Mouse (Mus musculus) forebrain, embryonic 11.5 days (tissue): Measurements from ENCODE around the gene Nucb2. TPM values are rescaled to one million over a fixed set of nuclear protein-coding genes. Genes with fewer than 3 reads are reported as not detected.
A peak's percentile ranks its signal among the peaks of the same experiment; 100 is the strongest.

Experiments used
- ATAC-seq: fragments of 200-750 bp; cut with Nextera tagmentation; replicated peaks from 2 replicates; pipeline ENCODE4 v1.8.0; 2017; ENCODE audit warnings: moderate TSS enrichment; ENCODE audit not compliant: low FRiP score
- DNase-seq: peaks from one replicate; pipeline ENCODE4 v3.0.0-alpha.2; 2017; ENCODE audit warnings: low spot score
- H3K27ac ChIP-seq: fragments of 300-500 bp; sonication (generic); 2 replicates; pipeline ENCODE4 v1.5.1; 2014; ENCODE audit warnings: low read depth, low read length
- H3K27me3 ChIP-seq: fragments of 300-500 bp; sonication (generic); 2 replicates; pipeline ENCODE4 v1.6.1; 2014; ENCODE audit warnings: mild to moderate bottlenecking, low read length, mixed read lengths; ENCODE audit not compliant: control insufficient read depth, insufficient read depth
- H3K36me3 ChIP-seq: fragments of 300-500 bp; sonication (generic); 2 replicates; pipeline ENCODE4 v1.6.1; 2014; ENCODE audit warnings: mild to moderate bottlenecking, low read length, moderate library complexity, mixed read lengths; ENCODE audit not compliant: control insufficient read depth, insufficient read depth
- H3K4me1 ChIP-seq: fragments of 300-500 bp; sonication (generic); replicated peaks from 2 replicates; pipeline ENCODE4 v1.6.1; 2014; ENCODE audit warnings: low read length, mixed read lengths; ENCODE audit not compliant: control insufficient read depth, insufficient read depth
- H3K4me2 ChIP-seq: fragments of 300-500 bp; sonication (generic); 2 replicates; pipeline ENCODE4 v1.6.1; 2014; ENCODE audit warnings: low read depth, mild to moderate bottlenecking, low read length, moderate library complexity, mixed read lengths; ENCODE audit not compliant: severe bottlenecking
- H3K4me3 ChIP-seq: fragments of 300-500 bp; sonication (generic); 2 replicates; pipeline ENCODE4 v1.5.1; 2014; ENCODE audit warnings: low read depth, low read length
- H3K9ac ChIP-seq: fragments of 300-500 bp; sonication (generic); 2 replicates; pipeline ENCODE4 v1.6.1; 2014; ENCODE audit warnings: low read length
- H3K9me3 ChIP-seq: fragments of 300-500 bp; sonication (generic); 2 replicates; pipeline ENCODE4 v1.6.1; 2016; ENCODE audit warnings: low read length, mixed read lengths; ENCODE audit not compliant: control insufficient read depth
- WGBS: fragments of 180-500 bp; shearing (Covaris S2); extraction: QIAGEN DNeasy Blood & Tissue Kit; methylation state at CpG from one replicate; pipeline ENCODE4 v1.1.7; 2014; 5-methylcytosine and 5-hydroxymethylcytosine counted together
- polyA plus RNA-seq: library from polyadenylated mRNA; unstranded; fragments of >200 nt; fragmentation: Nextera tagmentation; extraction: Ambion mirVana; gene quantifications from 2 replicates; pipeline ENCODE4 v1.2.1, GENCODE M21; 2014

Gene Nucb2
- polyA plus RNA-seq, 1 experiment from 2014 or later, result 15.8 TPM

DNA sequence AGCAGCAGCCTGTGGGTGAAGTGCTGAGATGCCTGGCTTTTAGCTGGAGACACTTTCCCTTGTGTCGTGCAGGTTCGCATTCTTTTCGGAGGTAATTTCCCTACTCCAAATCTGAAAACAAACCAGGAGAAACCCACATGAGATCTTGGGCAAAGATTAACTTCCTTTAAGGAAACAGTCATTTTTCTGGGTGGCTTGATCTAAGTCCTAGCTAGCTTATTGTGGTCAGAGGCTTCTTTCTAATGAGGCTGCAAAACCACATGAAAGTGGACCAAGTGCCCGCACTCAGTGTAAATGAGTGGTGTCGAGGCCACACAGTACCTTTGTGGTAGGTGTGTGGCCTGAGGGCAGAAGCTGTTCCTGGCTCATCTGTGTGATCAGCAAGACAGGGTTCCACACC is 20.0 kb upstream of the Nucb2 start:
- Histone ChIP-seq H3K9me3 (no peaks in the 10 kb centered on the region), H3K9ac (no peak overlapping the region), H3K27ac (no peak overlapping the region), H3K4me2 (no peak overlapping the region), H3K4me1 (no peaks in the 10 kb centered on the region), H3K36me3 (no peaks in the 10 kb centered on the region), H3K27me3 (no peaks in the 10 kb centered on the region), H3K4me3 (no peak overlapping the region)
- no peak for ATAC-seq
- DNase-seq, result no peak
- WGBS, result 89% methylated on average over 5 of the region's 5 CpGs

DNA sequence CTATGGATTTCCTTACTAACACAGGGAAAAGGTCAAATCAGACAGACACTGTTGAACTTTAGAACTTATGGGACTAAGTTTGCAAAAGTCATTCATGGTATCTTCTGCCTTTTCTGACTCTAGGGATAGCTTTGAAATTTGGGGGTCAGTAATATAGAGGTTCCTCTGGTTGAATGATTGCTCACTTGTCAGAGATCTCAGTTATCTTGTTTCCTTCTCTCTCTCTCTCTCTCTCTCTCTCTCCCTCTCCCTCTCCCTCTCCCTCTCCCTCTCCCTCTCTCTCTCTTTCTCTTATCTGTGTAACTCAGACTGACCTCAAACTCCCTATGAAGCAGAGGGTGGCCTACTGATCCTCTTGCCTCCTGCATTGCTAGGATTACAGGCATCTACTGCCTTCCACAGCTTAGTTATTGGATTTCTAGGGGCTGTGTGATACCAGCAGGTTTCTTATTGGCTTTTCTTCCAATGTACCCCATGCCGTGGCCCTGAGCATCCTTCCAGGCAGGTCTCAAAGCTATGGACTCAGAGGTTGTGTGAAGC is 19.0 kb upstream of the Nucb2 start:
- H3K27me3 ChIP-seq, result no peaks in the 10 kb centered on the region
- no peaks in the 10 kb centered on the region for H3K9me3 ChIP-seq
- H3K27ac ChIP-seq, result no peak overlapping the region
- 76% methylated on average over 1 of the region's 1 CpGs for WGBS
- H3K36me3 ChIP-seq, result no peaks in the 10 kb centered on the region
- no peak overlapping the region for H3K9ac ChIP-seq
- H3K4me2 ChIP-seq, result no peak overlapping the region
- H3K4me3 ChIP-seq, result no peak overlapping the region
- DNase-seq (no peak), ATAC-seq (no peak)
- no peaks in the 10 kb centered on the region for H3K4me1 ChIP-seq

DNA sequence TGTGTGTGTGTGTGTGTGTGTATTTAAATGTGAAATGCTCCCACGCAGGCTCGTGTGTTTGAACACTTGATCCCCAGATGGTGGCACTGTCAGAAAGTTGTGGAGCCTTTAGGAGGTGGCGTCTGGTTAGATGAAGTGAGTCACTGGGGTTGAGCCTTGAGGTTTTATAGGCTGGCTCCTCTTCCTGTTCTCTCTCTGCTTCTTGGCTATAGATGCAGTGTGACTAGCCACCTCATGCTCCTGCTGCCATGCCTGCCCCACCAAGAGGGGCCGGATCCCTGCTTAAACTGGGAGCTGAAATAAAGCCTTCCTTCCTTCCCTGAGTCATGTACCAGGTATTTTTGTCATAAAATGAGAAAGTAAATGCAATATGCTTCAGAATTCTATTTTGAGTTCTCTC is 13.1 kb upstream of the Nucb2 start:
- DNase-seq (no peak), ATAC-seq (no peak)
- H3K4me2 ChIP-seq, result no peak overlapping the region
- H3K36me3 ChIP-seq, result no peaks in the 10 kb centered on the region
- no peaks in the 10 kb centered on the region for H3K27me3 ChIP-seq
- no peak overlapping the region for H3K4me3 ChIP-seq
- H3K27ac ChIP-seq, result no peak overlapping the region
- 85% methylated on average over 4 of the region's 4 CpGs for WGBS
- no peaks in the 10 kb centered on the region for H3K4me1 ChIP-seq
- no peak overlapping the region for H3K9ac ChIP-seq
- no peaks in the 10 kb centered on the region for H3K9me3 ChIP-seq

DNA sequence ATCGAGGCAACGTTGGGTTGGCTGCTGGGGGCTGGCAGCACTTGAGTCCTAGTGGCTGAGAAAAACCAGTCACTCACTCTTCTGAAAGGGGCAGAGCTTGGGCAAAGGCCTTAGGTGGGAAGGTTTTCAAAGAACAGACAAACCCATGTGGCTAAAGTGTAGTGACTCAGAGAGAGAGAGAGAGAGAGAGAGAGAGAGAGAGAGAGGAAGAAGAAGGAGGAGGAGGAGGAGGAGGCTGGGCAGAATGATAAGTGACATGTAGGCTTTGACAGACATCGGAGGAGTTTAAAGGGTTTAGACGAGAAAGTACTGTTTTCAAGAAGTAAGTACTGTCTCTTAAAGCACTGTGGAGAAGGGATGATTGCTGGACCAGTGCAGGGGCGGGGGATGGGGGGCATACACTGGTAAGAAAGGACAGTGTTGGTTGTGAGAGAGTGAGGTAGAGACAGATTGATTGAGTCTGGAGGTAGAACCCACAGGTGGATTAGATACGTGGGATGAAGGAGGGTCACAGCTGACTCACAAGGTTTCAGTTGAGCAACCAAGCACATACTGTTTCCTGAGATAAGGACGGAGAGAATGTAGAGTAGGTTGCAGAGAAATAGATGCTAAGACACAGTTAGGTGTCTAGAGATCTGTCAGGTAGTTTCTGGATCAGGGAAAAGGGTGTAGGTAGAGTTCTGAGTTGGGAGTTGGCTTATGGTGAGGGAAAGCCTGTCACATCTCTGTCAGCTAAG is 10.7 kb upstream of the Nucb2 start:
- no peak overlapping the region for H3K9ac ChIP-seq
- DNase-seq (no peak), ATAC-seq (no peak)
- H3K36me3 ChIP-seq, result no peaks in the 10 kb centered on the region
- no peaks in the 10 kb centered on the region for H3K4me1 ChIP-seq
- no peaks in the 10 kb centered on the region for H3K9me3 ChIP-seq
- H3K27ac ChIP-seq, result no peak overlapping the region
- H3K4me2 ChIP-seq, result no peak overlapping the region
- WGBS, result 85% methylated on average over 7 of the region's 7 CpGs
- no peaks in the 10 kb centered on the region for H3K27me3 ChIP-seq
- H3K4me3 ChIP-seq, result no peak overlapping the region

DNA sequence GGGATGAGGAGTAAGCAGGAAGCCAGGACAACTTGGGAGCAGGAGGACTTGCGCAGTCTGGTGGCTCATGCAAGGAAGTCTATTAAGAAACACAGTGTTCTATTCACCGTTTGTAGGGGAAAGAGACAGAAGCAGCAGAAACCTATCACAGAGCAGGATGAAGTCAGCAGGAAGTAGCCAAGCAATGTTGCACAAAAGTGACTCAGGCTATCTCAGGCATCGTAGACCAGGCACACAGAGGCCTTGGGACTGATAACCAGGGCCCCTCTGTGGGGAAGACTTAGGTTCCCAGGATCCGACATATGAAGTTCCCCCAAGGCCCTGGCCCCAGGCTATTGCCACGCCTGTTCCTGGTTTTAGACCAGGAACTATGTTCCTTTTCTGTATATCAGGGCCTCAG is 9.6 kb upstream of the Nucb2 start:
- H3K4me3 ChIP-seq, result no peak overlapping the region

DNA sequence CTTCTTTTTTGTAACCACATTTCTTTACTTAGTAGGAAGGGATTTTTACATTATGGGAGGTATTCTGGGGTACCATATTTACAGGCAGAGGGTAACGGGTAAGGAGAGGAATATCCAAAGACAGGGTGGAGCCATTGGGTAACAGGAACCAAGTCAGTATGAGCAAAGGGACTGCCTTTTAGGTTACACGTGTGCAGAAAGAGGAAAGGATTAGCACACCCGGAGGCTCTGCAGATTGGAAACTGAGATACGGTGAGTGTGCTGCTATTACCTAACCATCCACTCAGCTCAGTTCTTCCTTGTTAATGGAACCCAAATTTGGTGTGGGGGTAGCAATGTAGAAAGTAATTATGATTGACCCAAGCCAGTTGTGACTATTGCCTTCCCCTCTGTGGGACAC is 7.4 kb upstream of the Nucb2 start:
- H3K27ac ChIP-seq, result no peak overlapping the region
- no peak overlapping the region for H3K9ac ChIP-seq
- no peaks in the 10 kb centered on the region for H3K27me3 ChIP-seq
- H3K4me1 ChIP-seq, result no peaks in the 10 kb centered on the region
- ATAC-seq (no peak), DNase-seq (no peak)
- no peaks in the 10 kb centered on the region for H3K9me3 ChIP-seq
- no peaks in the 10 kb centered on the region for H3K36me3 ChIP-seq
- H3K4me2 ChIP-seq, result no peak overlapping the region
- H3K4me3 ChIP-seq, result no peak overlapping the region
- WGBS, result 89% methylated on average over 4 of the region's 4 CpGs

More for the DNA sequence above, 9.6 kb upstream of the Nucb2 start:
- Histone ChIP-seq H3K9me3 (no peaks in the 10 kb centered on the region), H3K4me1 (no peaks in the 10 kb centered on the region), H3K9ac (no peak overlapping the region), H3K27ac (no peak overlapping the region), H3K36me3 (no peaks in the 10 kb centered on the region), H3K27me3 (no peaks in the 10 kb centered on the region), H3K4me2 (no peak overlapping the region)
- 83% methylated on average over 5 of the region's 5 CpGs for WGBS
- no peak for DNase-seq
- no peak for ATAC-seq

DNA sequence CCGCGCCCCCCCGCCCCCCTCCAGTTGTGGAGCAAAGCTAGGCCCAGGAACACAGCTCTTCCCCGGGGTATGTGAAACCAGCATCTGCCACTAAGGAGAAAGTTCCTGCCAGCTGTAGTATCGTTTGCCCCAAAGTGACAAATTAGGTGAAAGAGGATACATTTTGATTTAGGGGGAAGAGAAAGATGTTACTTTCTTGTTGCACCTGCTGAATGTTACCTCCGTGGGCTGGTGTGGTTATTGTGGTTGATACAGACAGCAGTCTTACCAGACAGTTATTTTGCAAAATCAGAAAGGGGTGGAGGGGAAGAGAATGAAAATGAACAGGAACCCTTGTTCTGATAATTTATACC is 625 bp downstream of the Nucb2 start:
- Histone ChIP-seq H3K27ac (no peak overlapping the region), H3K4me1 (no peaks in the 10 kb centered on the region)

DNA sequence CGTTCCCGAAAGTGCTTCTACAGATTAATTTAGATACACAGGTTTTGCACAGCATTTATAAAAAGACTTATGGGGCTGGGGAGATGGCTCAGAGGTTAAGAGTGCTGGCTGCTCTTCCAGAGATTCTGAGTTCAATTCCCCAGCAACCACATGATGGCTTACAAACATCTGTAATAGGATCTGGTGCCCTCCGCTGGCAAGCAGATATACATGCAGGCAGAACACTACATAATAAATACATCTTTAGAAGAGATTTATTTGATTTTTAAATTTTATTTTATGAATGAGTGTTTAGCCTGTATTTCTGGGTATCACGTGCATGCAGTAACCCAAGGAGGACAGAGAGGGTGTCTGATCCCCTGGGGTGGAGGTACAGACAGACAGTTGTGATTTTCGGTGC is 9.9 kb downstream of the Nucb2 start:
- DNase-seq, result no peak
- H3K4me2 ChIP-seq, result no peak overlapping the region
- H3K9me3 ChIP-seq, result no peaks in the 10 kb centered on the region
- no peak overlapping the region for H3K4me3 ChIP-seq
- WGBS, result 86% methylated on average over 5 of the region's 5 CpGs
- ATAC-seq, result no peak
- H3K36me3 ChIP-seq, result no peaks in the 10 kb centered on the region
- no peak overlapping the region for H3K27ac ChIP-seq
- no peak overlapping the region for H3K9ac ChIP-seq
- H3K27me3 ChIP-seq, result no peaks in the 10 kb centered on the region
- H3K4me1 ChIP-seq, result no peaks in the 10 kb centered on the region

More for the DNA sequence above, 625 bp downstream of the Nucb2 start:
- Histone ChIP-seq H3K36me3 (no peaks in the 10 kb centered on the region), H3K4me2 (peak overlapping the region; percentile 77), H3K27me3 (no peaks in the 10 kb centered on the region), H3K4me3 (peak overlapping the region; percentile 56), H3K9me3 (no peaks in the 10 kb centered on the region), H3K9ac (peak overlapping the region; percentile 80)
- WGBS, result 7% methylated on average over 6 of the region's 6 CpGs
- ATAC-seq, result no peak
- no peak for DNase-seq

DNA sequence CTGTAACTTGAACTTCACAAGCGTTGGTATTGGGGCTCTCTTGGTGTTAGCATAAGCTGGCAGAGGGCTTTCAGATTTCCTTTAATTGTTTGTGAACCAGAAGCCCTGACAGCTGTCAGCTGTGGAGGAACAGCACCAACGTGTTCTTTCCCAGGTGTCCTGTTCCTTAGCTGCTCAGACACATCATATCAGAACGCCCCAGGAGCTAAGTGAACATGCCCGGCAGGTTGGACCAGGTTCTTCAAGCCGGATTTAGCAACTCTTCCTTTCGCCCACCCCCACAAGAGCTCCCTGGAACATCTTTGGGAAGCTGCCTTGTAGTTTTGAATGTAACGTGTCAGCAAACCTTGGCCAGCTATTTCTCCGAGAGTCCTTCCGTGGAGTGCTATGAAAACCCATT is 10.4 kb downstream of the Nucb2 start:
- DNase-seq (no peak), ATAC-seq (no peak)
- H3K4me1 ChIP-seq, result no peaks in the 10 kb centered on the region
- H3K9me3 ChIP-seq, result no peaks in the 10 kb centered on the region
- no peak overlapping the region for H3K9ac ChIP-seq
- H3K36me3 ChIP-seq, result no peaks in the 10 kb centered on the region
- WGBS, result 87% methylated on average over 9 of the region's 9 CpGs
- H3K27me3 ChIP-seq, result no peaks in the 10 kb centered on the region
- no peak overlapping the region for H3K4me3 ChIP-seq
- H3K27ac ChIP-seq, result no peak overlapping the region
- no peak overlapping the region for H3K4me2 ChIP-seq
